Mouse (Mus musculus) liver, embryonic 14.5 days (tissue): Measurements from ENCODE around the gene Dis3l.

ENCODE experiments used
- CTCF ChIP-seq: IDR thresholded peaks from 2 replicates; pipeline ENCODE4 v1.5.1; 2016; ENCODE audit warnings: antibody characterized with exemption, low read depth, control low read depth
- EP300 ChIP-seq: IDR thresholded peaks from 2 replicates; pipeline ENCODE4 v1.6.1; 2016; ENCODE audit warnings: antibody characterized with exemption, low read depth

DNA sequence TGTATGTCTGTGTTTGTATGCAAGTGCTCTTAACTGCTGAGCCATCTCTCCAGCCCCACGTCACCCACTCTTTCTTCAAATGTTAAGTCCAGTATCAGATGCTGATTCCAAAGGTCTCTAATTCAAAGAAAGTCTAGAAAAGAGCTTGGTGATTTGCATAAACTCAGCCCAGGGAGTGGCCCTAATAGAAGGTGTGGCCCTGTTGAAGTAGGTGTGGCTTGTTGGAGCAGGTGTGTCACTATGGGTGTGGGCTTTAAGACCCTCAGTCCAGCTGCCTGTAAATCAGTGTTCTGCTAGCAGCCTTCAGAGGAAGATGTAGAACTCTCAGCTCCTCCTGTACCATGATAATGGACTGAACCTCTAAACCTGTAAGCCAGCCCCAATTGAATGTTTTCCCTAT is 73.9 kb downstream of the Dis3l start:
- no peak for TF ChIP-seq EP300
- TF ChIP-seq CTCF: no peak
